ENCODE assay signal across 16 mouse cellular contexts in genomic region chr2:77823026-77823425, GRCm38 (mm10). TPM values are rescaled to one million over a fixed set of nuclear protein-coding genes. Genes with fewer than 3 reads are reported as not detected.
"Had no signal": no experiment of that assay in that cellular context is flagged by ENCODE, and none has a peak within 500 bp of the region (broad histone marks: within the 10 kb centered on the region; RNA-seq: fewer than 3 reads in every experiment).

No protein-coding gene starts in this region.

- DNase-seq: left cerebral cortex, postnatal 4 days; liver; liver, embryonic 13.5 days; liver, postnatal 0 days; lung, adult 18-20 months; lung, adult 2 months; lung, embryonic 14.5 days; lung, postnatal 10 days; lung, postnatal 14 days; lung, postnatal 36 days; lung, postnatal 4 days; midbrain, embryonic 14.5 days had no signal

RNA-seq across cellular contexts. Expression of gene Zfp385b, which starts 3.6 kb away (rescaled TPM):
- total RNA-seq: megakaryocyte progenitor cell, adult 5-6 weeks; megakaryocyte, adult 5-6 weeks; monocyte, adult 5-6 weeks had no signal
- polyA plus RNA-seq: macrophage had no signal
